Mouse (Mus musculus) cerebellum, adult 9-11 months (tissue): Measurements from ENCODE around the gene Itgam.
"Not testable (repeated sequence)": the region's sequence is repeated elsewhere in the genome, so short reads cannot be mapped to it uniquely, and the experiment has no call there.

ENCODE experiments used
- DNase-seq: peaks from one replicate; pipeline ENCODE4 v3.0.0; 2022

The Itgam gene

DNA sequence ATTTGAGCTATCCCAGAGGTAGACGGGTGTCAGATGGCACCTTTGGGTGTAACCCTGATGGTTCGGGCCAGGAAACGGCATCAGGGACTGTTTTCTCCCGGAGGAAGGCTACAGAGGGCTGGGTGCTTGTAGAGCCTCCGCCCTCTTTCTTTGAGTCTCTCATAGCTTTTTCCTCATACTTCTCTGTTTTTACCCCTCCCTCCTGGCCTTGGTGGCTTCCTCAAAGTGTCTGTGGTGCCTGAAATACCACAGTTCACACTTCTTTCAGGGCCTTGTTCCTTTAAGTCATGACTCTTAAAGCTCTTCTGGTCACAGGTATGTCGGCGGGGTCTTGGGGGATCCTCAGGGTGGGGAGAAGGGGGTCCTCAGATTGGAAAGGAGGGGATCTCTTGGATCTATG, at the start of gene Itgam, which contains the start of gene Gm49368:
Itgam (plus strand) TSS at position 185 of the 400 bp plus-strand sequence.
Gm49368 (plus strand) TSS at position 228 of the 400 bp plus-strand sequence.
- DNase-seq: no peak

DNA sequence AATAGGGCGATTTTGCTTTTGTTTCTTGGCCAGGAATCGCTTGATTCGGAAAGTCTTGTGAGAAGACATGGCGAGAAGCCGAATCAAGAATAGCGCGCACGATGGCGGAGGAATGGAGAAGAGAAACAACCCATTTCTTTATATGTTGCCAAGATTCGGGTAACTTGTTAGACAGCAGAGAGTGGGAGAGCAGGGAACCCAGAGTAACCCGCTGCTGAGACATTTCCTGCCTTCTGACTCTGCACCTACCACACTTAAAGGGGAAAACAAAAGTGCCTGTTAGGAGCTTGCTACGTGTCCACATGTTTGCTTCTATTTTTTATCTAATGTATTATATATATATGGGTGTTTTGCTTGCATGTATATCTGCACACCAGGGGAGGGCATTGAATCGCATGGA, 49.3 kb upstream of the Itgam start:
- no peak for DNase-seq

DNA sequence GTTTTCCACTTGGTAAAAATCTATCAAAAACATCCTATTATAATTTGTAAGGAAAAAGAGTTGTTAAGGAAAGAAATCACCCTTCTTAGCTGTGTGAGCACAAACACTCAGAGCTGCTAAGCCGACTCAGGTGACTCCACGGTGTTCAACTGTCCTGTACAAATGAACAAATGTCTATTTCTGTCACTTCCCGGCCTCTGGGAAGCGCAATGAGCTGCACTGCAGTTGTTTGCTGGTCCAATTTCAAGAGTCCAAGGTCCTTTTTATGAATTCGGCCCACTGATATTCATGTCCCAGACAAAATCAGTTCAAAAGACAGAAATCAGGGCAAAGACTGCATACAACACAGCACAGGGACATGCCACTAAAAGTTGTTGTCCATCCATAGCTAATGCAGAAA, 46.3 kb upstream of the Itgam start:
- DNase-seq: not testable (repeated sequence)

DNA sequence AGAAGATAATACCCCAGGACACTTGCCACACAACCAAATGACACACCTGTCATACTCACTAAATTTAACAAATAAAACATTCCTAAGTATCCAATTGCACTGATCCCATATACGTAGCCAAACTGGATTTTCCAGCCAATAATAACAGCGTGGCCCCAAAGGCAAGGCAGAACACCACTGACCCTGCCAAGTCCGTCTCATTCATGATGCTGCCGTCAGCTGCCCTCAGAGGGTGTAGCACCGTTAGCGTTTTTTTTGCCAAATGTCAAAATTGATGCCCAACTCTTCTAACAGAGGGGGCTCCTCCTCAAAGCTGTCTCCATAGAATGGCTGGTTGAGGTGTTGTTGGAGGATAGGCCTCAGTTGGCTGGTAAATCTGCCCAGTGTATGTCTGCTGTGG, 45.8 kb upstream of the Itgam start:
- no peak for DNase-seq

DNA sequence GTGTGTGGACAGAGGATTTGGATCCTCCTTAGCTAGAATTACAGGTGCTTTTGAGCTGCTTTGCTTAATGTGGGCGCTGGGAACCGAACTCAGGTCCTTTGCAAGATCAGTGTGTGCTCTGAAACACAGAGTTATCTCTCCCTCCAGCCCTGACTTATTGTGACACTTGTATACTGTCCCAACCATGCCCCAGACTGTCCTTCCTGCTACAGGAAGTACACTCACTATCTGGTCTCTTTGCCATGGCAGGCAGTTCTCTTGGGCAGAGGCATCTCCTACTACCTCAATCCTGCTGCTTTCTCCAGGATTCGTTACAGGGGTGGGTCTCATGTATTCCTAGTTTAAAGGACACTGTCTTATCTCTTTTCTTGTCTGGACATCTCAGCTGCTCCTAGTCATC, 44.2 kb upstream of the Itgam start:
- DNase-seq: no peak

DNA sequence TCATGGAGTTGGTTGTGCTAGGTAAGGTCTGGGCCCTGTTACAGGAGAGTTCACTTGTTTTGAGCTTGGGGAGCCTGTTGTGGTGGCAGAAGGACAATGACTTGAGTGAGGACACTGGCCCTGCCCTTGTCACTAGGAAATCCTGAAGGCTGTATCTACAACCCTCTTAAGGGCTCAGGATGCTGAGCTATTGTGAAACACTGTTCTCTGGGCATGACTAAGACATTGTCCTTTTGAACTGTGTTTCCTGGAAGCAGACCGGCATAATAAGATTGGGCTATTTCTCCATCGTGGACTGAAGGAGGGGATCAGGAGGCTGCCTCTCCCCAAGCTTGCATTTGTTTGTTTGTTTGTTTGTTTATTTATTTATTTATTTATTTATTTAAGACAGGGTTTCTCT, 43.3 kb upstream of the Itgam start:
- DNase-seq: no peak

DNA sequence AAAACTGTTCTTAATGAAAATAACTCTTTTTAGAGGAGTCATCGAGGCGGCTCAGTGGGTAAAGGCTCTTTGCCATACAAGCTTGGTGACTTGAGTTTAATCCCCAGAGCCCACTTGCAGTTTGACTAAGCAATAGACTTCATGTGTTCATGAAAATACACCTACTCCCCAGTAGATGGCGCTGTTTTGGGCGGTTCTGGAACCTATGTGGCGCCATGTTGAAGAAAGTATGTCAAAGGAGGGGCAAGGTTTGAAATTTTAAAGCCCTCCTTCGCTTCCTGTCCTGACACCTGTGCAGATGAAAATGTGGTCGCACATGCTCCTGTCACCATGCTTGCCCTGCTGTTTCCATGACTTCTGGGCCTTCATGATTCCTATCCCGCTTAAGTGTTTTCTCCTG, 39.5 kb upstream of the Itgam start:
- DNase-seq: no peak

DNA sequence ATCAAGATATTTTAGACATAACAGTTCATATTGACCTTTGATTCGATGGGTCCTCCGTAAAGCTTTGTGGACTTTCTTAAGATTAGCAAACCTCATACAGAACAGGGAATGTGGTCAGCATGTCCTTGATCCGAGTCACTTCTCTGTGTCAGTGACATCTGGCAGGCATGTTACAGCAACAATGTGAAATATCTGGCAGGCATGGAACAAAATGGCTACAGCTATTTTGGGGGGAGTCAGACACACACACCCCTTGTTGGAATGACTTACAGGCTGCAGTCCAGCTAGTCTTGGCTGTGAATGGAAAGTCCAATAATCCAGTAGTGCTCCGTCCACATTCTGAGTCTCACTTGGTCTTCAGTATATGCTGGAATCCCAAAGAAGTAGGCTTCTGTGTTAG, 38.9 kb upstream of the Itgam start:
- no peak for DNase-seq

DNA sequence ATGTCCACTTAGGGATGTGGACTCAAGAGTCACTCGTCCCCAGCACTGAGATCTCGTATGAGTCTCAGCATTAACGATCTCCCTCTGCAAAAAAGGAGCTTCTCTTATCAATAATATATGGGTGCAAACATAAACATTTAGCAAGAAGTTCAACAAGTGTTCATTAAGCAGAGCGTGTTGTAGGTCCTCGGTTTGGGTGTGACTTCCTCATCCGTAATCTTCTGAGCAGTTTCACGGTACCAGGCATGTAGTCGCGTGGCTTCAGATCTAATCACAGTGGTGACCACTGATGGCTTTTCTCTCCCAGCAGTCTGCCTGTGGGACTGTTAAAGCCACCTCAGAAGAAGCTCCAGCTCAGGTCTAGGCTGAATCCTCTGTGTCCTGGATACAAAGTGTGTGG, 38.1 kb upstream of the Itgam start:
- DNase-seq: no peak

DNA sequence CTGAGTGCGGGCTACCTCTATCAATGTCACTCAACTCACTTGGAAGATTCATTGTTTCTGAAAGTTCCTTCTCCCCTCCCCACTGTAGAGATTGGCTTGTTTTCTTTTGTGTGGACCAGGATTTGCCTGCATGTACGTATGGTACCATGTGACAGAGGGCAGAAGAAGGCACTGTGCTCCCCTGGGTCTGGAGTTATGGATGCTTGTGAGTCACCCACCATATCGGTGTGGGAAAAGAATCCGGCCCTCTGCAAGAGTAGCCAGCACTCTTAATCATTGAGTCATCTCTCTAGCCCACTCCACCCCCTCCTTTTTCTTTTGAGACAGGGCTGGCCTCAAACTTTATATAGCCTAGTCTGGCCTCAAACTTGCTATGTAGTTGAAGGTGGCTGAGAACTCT, 37.5 kb upstream of the Itgam start:
- no peak for DNase-seq

DNA sequence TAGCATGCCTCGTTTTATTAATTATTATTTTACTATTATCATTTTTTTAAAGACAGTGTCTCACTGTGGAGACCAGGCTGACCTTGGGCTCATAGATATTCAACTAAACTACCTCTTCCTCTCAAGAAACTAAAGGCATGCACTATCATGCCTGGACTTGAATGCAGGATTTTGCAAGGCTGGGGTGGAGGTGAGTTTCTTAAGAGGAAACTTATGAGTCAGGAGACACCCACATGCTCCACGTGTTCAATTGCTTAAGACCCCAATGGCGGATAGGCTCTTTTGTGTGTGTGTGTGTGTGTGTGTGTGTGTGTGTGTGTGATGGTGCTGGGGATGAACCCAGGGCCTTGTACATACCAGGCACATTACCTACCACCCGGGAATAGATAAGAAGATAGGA, 37.1 kb upstream of the Itgam start:
- no peak for DNase-seq

DNA sequence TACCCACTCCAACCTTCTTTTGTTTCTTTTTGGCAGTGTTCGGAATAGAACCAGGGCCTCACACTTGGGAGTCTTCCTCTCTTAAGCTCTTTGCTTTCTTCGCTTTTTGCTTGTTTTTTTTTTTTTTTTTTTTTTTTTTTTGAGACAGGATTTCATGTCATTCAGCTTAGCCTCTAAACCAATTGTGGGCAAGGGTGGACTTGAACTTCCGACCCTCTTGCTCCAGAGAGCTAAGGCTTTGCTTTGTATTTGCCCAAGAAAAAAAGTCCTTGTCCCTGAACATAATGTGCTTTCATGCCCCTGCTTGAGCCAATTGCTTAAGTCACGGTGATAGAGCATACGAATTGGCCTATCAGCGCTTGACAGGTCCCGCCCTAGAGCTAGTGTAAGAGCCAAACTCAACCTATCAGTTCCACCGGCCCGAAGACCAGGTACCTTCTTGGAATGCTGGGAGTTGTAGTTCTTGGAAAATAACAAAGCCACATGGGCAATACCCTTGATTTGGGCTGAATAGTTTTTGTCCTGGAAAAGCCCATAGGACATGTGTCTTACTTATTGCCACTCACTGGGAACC, 30.9 kb upstream of the Itgam start:
- no peak for DNase-seq

DNA sequence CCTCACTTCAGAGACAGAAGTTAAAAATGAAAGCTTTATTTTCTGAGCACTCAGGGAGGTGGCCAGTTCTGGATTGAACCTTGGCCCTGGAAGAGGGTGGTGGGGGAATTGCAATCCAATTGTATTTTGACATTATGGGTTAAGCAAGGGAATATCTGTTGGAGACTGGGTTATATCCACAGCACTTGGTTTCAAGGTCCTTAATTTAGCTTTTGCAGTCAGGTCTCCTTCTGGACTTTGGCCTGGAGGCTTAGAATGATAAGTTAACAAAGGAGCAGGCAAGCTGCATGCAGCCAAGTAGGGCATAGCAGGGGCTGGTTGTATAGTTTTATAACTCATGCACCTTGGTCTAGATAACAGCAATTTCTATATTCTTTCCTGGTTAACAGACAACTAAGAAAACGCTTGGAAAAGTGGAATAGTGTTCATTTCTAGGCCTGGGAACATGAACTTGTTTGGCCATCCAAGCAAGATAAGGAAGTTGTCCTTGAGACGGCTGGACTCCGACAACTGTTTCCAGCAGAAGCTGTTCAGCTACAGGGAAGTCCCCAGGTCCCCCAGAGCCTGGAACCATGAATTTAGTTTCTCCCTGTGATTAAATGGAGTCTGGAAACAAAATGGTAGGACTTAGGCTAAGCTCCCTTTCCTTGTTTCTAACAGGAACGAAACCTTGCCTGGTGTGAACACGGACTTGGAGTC, 30.0 kb upstream of the Itgam start:
- DNase-seq: no peak

DNA sequence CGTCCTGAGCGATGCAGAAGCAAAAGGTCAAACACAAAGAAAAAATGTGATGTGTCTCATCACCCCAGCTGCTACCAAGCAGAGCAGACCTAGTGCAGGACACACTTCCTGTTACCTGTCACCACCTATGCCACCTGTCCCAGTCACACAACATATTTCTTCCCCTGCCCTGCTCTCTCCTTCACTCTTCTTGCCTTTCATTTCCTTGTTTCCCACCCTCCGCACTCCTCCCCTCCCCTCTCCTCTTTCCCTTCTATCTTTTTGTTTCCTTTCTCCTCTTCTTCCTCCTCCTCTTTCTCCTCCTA, 29.5 kb upstream of the Itgam start:
- DNase-seq: no peak

DNA sequence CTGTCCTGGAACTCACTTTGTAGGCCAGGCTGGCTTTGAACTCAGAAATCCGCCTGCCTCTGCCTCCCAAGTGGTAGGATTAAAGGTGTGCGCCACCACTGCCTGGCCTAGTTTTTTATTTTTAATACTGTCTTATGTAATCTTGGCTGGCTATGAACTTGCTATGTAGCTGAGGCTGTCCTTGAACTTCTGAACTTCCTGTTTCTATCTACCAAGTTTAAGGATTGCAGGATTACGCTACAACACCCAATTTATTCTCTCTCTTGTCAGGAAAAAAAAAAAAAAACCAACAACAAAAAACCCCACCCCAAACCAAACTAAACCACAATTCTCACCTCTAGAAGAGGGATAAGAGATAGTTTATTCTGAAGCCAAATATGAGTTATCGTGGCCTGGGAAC, 28.8 kb upstream of the Itgam start:
- DNase-seq: no peak

DNA sequence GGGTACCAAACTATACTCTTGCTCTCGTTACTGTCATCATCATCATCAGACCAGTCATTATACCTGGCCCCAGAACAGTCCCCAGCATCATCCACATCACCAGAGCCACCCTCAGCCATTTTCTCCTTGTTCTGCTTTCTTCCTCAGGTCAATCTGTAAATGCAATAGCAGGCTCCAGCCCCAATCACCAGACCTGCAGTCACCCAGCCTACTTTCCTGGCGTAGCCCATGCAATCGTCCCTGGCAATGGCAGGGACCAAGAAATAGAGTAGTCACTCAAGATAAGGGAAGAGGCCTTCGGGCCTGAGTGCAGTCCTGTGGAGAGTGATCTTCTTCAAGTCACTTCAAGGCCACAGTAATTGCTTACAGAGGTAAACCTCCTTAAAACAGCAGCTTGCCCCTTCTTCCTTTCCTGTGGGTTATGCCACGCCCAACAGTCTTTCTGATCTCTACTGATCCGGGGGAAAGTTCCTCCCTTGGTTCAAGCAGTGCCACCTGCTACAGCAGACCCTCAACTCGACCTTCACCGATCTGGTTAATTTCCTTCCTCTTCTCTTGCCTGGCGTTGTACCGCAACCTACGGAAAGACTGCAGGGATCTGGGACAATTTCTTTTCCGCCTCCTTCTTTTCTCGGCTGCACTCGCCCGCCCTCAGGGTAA, 20.1 kb upstream of the Itgam start:
- DNase-seq: not testable (repeated sequence)

DNA sequence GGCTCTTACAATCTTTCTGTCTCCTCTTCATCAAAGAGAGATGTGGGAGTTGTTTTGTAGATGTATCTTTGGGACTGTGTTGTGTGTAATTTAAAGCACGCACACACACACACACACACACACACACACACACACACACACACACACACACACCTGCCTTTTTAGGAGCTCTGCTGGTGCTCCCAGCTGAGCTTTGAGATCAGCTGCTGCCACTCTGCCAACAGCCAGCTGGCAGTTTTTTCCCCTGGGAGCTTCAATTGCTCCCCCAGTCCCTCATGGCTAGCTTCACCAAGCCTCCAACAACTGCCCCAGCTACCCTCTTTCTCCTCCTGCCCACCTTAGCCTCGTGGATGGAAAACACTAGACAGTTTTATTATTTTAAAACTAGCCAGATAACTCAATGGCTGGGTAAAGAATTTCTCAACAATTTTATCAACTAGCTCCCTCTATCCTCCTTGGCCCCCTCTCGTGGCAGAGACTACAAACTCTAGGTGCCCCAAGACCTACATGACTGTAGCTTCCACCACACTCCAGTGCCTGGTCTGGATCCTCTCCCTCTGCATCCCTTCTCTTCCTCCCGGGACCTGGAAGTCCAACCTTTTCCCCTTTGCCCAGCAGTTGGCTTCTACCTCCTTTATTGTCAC, 18.2 kb upstream of the Itgam start:
- no peak for DNase-seq

DNA sequence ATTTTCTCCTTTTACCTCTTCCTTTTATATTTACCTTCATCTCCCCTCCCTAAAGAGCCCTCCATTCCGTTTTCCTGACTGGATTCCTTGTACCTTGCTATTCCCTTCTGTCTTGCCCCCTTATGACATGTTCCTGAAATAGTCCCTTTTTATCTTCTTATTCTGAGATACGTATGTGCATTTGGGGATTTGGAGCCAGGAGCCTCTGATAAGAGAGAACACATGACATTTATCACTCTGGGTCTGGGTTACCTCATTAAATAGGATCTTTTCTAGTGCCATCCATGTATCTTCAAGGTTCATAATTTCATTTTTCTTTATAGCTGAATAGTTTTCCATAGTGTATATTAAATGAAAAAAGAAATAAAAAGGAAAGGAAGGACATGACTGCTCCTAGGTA, 16.8 kb upstream of the Itgam start:
- DNase-seq: no peak

DNA sequence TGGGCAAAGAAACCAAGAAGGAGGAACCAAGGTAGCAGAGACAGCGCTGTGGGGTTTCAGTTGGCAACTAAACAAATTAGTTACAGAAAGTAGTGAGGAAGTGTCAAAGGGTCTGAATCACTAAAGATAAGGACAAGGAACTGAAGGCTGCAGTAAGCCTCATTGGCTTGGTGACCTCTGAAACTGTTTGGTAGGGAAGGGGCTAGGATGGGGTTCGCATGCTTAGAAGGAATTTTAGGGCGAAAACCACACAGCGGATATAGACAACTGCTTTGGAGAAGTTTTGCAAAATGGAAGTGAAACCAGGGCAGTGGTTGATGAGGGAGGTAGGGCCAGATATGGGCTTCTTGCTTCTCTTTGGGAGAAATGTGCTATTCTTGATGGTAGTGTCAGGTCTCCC, 13.6 kb upstream of the Itgam start:
- no peak for DNase-seq

DNA sequence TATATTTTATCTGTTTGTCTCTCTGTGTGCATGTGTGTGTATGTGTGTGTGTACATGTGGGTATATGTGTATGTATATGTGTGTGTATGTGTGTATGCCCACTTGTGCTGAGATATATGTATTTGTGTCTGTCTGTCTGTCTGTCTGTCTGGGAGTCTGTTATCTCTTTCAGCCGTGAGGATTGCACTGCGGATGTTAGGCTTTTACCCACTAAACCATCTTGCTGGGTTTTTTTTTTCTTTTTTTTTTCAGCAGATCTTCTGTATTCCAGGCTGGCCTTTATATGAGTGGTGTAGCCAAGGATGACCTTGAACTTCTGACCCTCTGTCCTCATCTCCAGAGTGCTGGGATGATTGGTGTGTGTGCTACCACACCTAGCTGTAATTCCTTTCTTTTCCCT, 13.2 kb upstream of the Itgam start:
- DNase-seq: no peak

DNA sequence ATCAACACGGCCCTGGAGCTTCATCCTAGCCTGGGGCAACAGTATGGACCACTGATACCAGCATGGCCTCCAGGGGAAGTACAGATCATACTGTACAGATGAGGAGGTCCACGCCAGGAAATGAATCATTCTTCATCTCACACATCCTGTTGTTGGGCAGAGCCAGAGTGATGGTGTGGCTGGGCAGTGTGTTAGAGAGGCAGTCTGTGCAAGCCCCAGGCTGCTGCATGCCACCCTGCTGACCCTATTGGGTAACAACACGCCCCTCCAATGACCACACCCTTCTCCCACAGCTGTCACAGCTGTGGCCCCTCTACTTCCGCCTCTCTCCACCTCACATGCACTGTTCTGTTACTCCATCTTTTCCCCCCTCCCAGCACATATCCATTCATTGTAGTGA, 11.7 kb upstream of the Itgam start:
- DNase-seq: no peak

DNA sequence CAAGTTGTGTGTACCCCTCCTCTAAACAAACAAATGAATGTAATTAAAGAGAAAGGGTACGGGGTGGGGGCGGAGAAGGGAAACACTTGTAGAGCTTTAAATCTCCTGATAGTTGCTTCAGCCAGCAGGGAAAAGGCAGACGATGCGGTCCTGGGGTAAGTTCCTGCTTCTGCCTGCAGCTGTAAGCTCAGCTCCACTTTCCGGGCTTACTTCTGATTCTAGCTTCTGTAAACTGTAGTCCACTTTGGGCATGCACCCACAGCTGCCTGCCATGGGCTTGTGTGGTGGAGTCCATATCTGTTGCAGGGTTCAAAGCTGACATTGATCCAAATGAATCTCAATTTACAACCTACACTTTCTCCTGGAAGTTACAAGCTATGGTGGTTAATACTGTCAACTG, 9.4 kb upstream of the Itgam start:
- no peak for DNase-seq

DNA sequence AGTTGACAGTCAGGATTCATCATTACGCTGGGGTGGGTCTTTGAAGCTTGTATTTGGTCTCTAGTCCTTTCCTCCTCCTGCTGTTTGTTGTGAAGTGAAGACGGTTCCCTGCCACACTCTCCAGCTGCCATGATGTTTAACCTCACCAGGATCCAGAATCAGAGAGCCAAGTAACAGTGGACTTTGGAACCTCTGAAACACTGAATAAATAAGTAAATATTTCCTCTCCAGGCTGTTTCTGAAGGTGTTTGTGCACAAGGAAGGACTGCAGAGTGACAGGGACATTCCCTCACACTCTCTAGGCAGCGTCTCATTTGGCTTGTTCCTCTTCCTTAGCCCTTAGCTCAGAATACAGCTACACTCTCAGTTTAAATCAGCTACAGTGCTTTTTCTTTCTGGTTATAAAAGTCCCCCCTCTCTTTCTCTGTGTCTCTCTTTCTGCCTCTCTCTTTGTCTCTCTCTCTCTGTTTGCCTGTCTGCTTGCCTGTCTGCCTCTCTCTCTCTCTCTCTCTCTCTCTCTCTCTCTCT, 5.5 kb upstream of the Itgam start:
- no peak for DNase-seq

DNA sequence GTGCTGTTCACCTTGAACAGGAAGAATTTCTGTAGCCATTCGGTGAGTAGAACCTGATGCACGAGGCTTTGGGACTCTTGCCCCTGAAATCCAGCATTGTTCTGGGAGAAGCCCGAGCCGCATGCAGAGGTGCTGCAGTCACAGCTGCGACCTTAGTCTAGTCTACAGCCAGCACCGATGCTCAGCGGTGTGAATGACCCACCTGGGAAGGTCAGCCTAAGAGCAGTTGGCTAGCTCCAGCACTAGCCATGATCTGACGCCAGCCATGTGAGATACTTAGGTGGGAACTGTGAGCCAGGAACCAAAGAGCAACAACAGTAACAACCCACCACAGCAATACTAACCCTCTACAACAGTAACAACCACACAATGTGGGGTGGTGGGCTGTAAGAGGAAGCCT, 4.6 kb upstream of the Itgam start:
- no peak for DNase-seq
